In genomic region chr5:112945925-112946324, GRCm38 (mm10) we compare ENCODE assay signal across 21 mouse cellular contexts. TPM values are rescaled to one million over a fixed set of nuclear protein-coding genes. Genes with fewer than 3 reads are reported as not detected.
"Had no signal": no experiment of that assay in that cellular context is flagged by ENCODE, and none has a peak within 500 bp of the region (broad histone marks: within the 10 kb centered on the region; RNA-seq: fewer than 3 reads in every experiment).

No protein-coding gene starts in this region.

- H3K9me3 ChIP-seq: kidney, embryonic 15.5 days; limb, embryonic 15.5 days; lung, embryonic 15.5 days; megakaryocyte, embryonic 14.5 days; midbrain, embryonic 10.5 days; midbrain, embryonic 13.5 days; neural tube, embryonic 13.5 days had no signal

- H3K36me3 ChIP-seq: kidney, embryonic 15.5 days had no signal

- H3K9ac ChIP-seq: kidney, embryonic 15.5 days; limb, embryonic 15.5 days; liver, embryonic 14.5 days; lung, embryonic 15.5 days; midbrain, embryonic 13.5 days; neural tube, embryonic 13.5 days had no signal

- H3K27me3 ChIP-seq: kidney, embryonic 15.5 days; limb, embryonic 15.5 days; lung, embryonic 15.5 days; midbrain, embryonic 13.5 days; neural tube, embryonic 13.5 days had no signal

- H3K4me2 ChIP-seq: kidney, embryonic 15.5 days; limb, embryonic 15.5 days; liver, embryonic 11.5 days; lung, embryonic 15.5 days; midbrain, embryonic 13.5 days; neural tube, embryonic 13.5 days had no signal

- H3K4me3 ChIP-seq: kidney, embryonic 15.5 days; limb, embryonic 15.5 days; lung, embryonic 15.5 days; megakaryocyte, embryonic 14.5 days; midbrain, embryonic 10.5 days; midbrain, embryonic 13.5 days; myocyte; neural tube, embryonic 13.5 days had no signal

- ATAC-seq: midbrain, embryonic 13.5 days; midbrain, embryonic 16.5 days had no signal

- H3K27ac ChIP-seq: kidney, embryonic 15.5 days; limb, embryonic 15.5 days; liver, embryonic 14.5 days; lung, embryonic 15.5 days; midbrain, embryonic 10.5 days; midbrain, embryonic 13.5 days; neural tube, embryonic 13.5 days had no signal

- H3K4me1 ChIP-seq: lung, embryonic 15.5 days; megakaryocyte, embryonic 14.5 days had no signal

- DNase-seq: kidney, adult 8-10 months; kidney, postnatal 10 days; kidney, postnatal 36 days; layer of hippocampus, postnatal 36 days; lung, adult 18-20 months; lung, postnatal 10 days; lung, postnatal 36 days; thymus, adult 2 months; thymus, postnatal 14 days had no signal

RNA-seq across cellular contexts. Expression of gene Myo18b, which starts 49.8 kb away (rescaled TPM):
- total RNA-seq: monocyte, adult 5-6 weeks had no signal
